Mouse (Mus musculus) hindbrain, embryonic 16.5 days (tissue): ENCODE data around the gene Pigh. TPM values are rescaled to one million over a fixed set of nuclear protein-coding genes. Genes with fewer than 3 reads are reported as not detected.

Experiments
- ATAC-seq: fragments of 200-750 bp; cut with Nextera tagmentation; 2 replicates; pipeline ENCODE4 v1.8.0; 2017; ENCODE audit warnings: moderate TSS enrichment, moderate library complexity
- H3K27ac ChIP-seq: fragments of 300-500 bp; sonication (generic); 2 replicates; pipeline ENCODE4 v1.5.1; 2014; ENCODE audit warnings: low read depth, mild to moderate bottlenecking, control low read depth, low read length, moderate library complexity
- H3K27me3 ChIP-seq: fragments of 300-500 bp; sonication (generic); replicated peaks from 2 replicates; pipeline ENCODE4 v1.6.1; 2014; ENCODE audit warnings: low read length; ENCODE audit not compliant: control insufficient read depth, insufficient read depth
- H3K36me3 ChIP-seq: fragments of 300-500 bp; sonication (generic); 2 replicates; pipeline ENCODE4 v1.6.1; 2014; ENCODE audit warnings: mild to moderate bottlenecking, low read length, moderate library complexity, mixed read lengths; ENCODE audit not compliant: control insufficient read depth, insufficient read depth
- H3K4me1 ChIP-seq: fragments of 300-500 bp; sonication (generic); 2 replicates; pipeline ENCODE4 v1.6.1; 2014; ENCODE audit warnings: low read depth, low read length; ENCODE audit not compliant: control insufficient read depth, insufficient read depth
- H3K4me2 ChIP-seq: fragments of 300-500 bp; sonication (generic); 2 replicates; pipeline ENCODE4 v1.6.1; 2014; ENCODE audit warnings: mild to moderate bottlenecking, low read length, control low read depth, moderate library complexity
- H3K4me3 ChIP-seq: fragments of 300-500 bp; sonication (generic); 2 replicates; pipeline ENCODE4 v1.5.1; 2014; ENCODE audit warnings: mild to moderate bottlenecking, low read length, control low read depth, moderate library complexity
- H3K9ac ChIP-seq: fragments of 300-500 bp; sonication (generic); 2 replicates; pipeline ENCODE4 v1.6.1; 2014; ENCODE audit warnings: low read depth, mild to moderate bottlenecking, control low read depth, low read length, moderate library complexity
- H3K9me3 ChIP-seq: fragments of 300-500 bp; sonication (generic); 2 replicates; pipeline ENCODE4 v1.6.1; 2014; ENCODE audit warnings: mild to moderate bottlenecking, low read length, moderate library complexity; ENCODE audit not compliant: control insufficient read depth
- whole genome bisulfite sequencing: fragments of 180-500 bp; shearing (Covaris S2); extraction: QIAGEN DNeasy Blood & Tissue Kit; methylation state at CpG from one replicate; pipeline ENCODE4 v1.1.7; 2014; 5-methylcytosine and 5-hydroxymethylcytosine counted together
- polyA plus RNA-seq: library from polyadenylated mRNA; unstranded; fragments of >200 nt; fragmentation: Nextera tagmentation; extraction: Ambion mirVana; gene quantifications from 2 replicates; pipeline ENCODE4 v1.2.1, GENCODE M21; 2015

Pigh gene
- 20.2 and 20.7 TPM in 2 replicates for polyA plus RNA-seq

- no peaks in the 10 kb centered on the region for H3K36me3 ChIP-seq
- peak within 1 kb of the TSS; percentile 98 for H3K9ac ChIP-seq
- ATAC-seq, result peak; percentile 99
- peak within 1 kb of the TSS; percentile 72 for H3K4me2 ChIP-seq
- no peaks in the 10 kb centered on the region for H3K27me3 ChIP-seq
- H3K4me1 ChIP-seq, result peaks cover 8% of the 10 kb centered on the region; the same call in 1 of the 2 replicates
- WGBS, result 1% methylated on average over 42 of the region's 53 CpGs
- peak within 1 kb of the TSS; percentile 83 for H3K27ac ChIP-seq
- H3K9me3 ChIP-seq, result no peaks in the 10 kb centered on the region
- peak within 1 kb of the TSS; percentile 98 for H3K4me3 ChIP-seq
Measured at GRCm38 (mm10) chr12:79089182-79089812, at the start of gene Pigh. TSS of gene Pigh (minus strand) at chr12:79089651.

- H3K9ac ChIP-seq, result no peak overlapping the region
- H3K4me2 ChIP-seq, result no peak overlapping the region
- no peaks in the 10 kb centered on the region for H3K27me3 ChIP-seq
- H3K27ac ChIP-seq, result no peak overlapping the region
- H3K4me1 ChIP-seq, result no peaks in the 10 kb centered on the region
- no peak for ATAC-seq
- no peaks in the 10 kb centered on the region for H3K9me3 ChIP-seq
- H3K4me3 ChIP-seq, result no peak overlapping the region
- H3K36me3 ChIP-seq, result no peaks in the 10 kb centered on the region
Measured at GRCm38 (mm10) chr12:79138999-79139398, 49.5 kb upstream of the Pigh start.

- Histone ChIP-seq H3K4me3 (no peak overlapping the region), H3K4me1 (peaks cover 4% of the 10 kb centered on the region; the same call in 1 of the 2 replicates), H3K27ac (no peak overlapping the region), H3K27me3 (no peaks in the 10 kb centered on the region), H3K4me2 (no peak overlapping the region), H3K9me3 (no peaks in the 10 kb centered on the region), H3K9ac (no peak overlapping the region), H3K36me3 (no peaks in the 10 kb centered on the region)
- no peak for ATAC-seq
- 77% methylated on average over 7 of the region's 7 CpGs for WGBS
Measured at GRCm38 (mm10) chr12:79136949-79137348, 47.5 kb upstream of the Pigh start.

GRCm38 (mm10) chr12:79135105-79135504 lies 45.7 kb upstream of the Pigh start:
- no peaks in the 10 kb centered on the region for H3K36me3 ChIP-seq
- WGBS, result 40% methylated on average over 4 of the region's 4 CpGs

GRCm38 (mm10) chr12:79134676-79135075 lies 45.2 kb upstream of the Pigh start:
- Histone ChIP-seq H3K4me2 (no peak overlapping the region), H3K4me1 (peaks cover 9% of the 10 kb centered on the region), H3K9ac (no peak overlapping the region), H3K36me3 (no peaks in the 10 kb centered on the region), H3K27ac (no peak overlapping the region), H3K9me3 (no peaks in the 10 kb centered on the region), H3K27me3 (no peaks in the 10 kb centered on the region), H3K4me3 (no peak overlapping the region)
- WGBS, result 44% methylated on average over 8 of the region's 8 CpGs
- no peak for ATAC-seq

More at GRCm38 (mm10) chr12:79135105-79135504, 45.7 kb upstream of the Pigh start:
- Histone ChIP-seq H3K27me3 (no peaks in the 10 kb centered on the region), H3K9ac (no peak overlapping the region), H3K4me1 (peaks cover 9% of the 10 kb centered on the region), H3K9me3 (no peaks in the 10 kb centered on the region), H3K4me3 (no peak overlapping the region), H3K4me2 (no peak overlapping the region), H3K27ac (no peak overlapping the region)
- no peak for ATAC-seq

GRCm38 (mm10) chr12:79131706-79132460 lies 42.4 kb upstream of the Pigh start:
- Histone ChIP-seq H3K4me1 (peaks cover 9% of the 10 kb centered on the region), H3K9ac (peak overlapping the region; percentile 66), H3K36me3 (no peaks in the 10 kb centered on the region), H3K4me3 (peak overlapping the region; percentile 62), H3K9me3 (no peaks in the 10 kb centered on the region), H3K27me3 (no peaks in the 10 kb centered on the region), H3K27ac (no peak overlapping the region), H3K4me2 (peak overlapping the region; percentile 87)
- 27% methylated on average over 5 of the region's 5 CpGs for WGBS
- ATAC-seq, result no peak

- H3K4me1 ChIP-seq, result peaks cover 9% of the 10 kb centered on the region
- H3K4me3 ChIP-seq, result peak overlapping the region; percentile 62
- WGBS, result under 1% methylated on average over 22 of the region's 22 CpGs
- no peaks in the 10 kb centered on the region for H3K27me3 ChIP-seq
- peak overlapping the region; percentile 87 for H3K4me2 ChIP-seq
- no peaks in the 10 kb centered on the region for H3K9me3 ChIP-seq
- H3K36me3 ChIP-seq, result no peaks in the 10 kb centered on the region
- peak; percentile 45 for ATAC-seq
- no peak overlapping the region for H3K27ac ChIP-seq
- peak overlapping the region; percentile 66 for H3K9ac ChIP-seq
Measured at GRCm38 (mm10) chr12:79131178-79131675, 41.8 kb upstream of the Pigh start.

- H3K36me3 ChIP-seq, result no peaks in the 10 kb centered on the region
- H3K4me1 ChIP-seq, result peaks cover 9% of the 10 kb centered on the region
- no peak within 1 kb of the TSS for H3K27ac ChIP-seq
- H3K9ac ChIP-seq, result peak within 1 kb of the TSS; percentile 66
- peak within 1 kb of the TSS; percentile 87 for H3K4me2 ChIP-seq
- H3K4me3 ChIP-seq, result peak within 1 kb of the TSS; percentile 62
- ATAC-seq, result peak; percentile 95
- no peaks in the 10 kb centered on the region for H3K27me3 ChIP-seq
- H3K9me3 ChIP-seq, result no peaks in the 10 kb centered on the region
- 0% methylated on average over 47 of the region's 47 CpGs for WGBS
Measured at GRCm38 (mm10) chr12:79130299-79131177, 41.1 kb upstream of the Pigh start, which contains the start of gene Arg2. TSS of gene Arg2 (plus strand) at chr12:79130777.
